Mouse (Mus musculus) forebrain, postnatal 0 days (tissue): Measurements from ENCODE around the gene Fcrlb. TPM values are rescaled to one million over a fixed set of nuclear protein-coding genes. Genes with fewer than 3 reads are reported as not detected.

Experiments
- ATAC-seq: fragments of 200-750 bp; cut with Nextera tagmentation; 2 replicates; pipeline ENCODE4 v1.8.0; 2017; ENCODE audit warnings: mild to moderate bottlenecking, moderate library complexity
- DNase-seq: peaks from one replicate; pipeline ENCODE4 v3.0.0-alpha.2; 2015
- H3K27ac ChIP-seq: fragments of 300-500 bp; sonication (generic); 2 replicates; pipeline ENCODE4 v1.5.1; 2014; ENCODE audit warnings: low read depth, mild to moderate bottlenecking, antibody characterized with exemption, low read length, moderate library complexity, mixed read lengths
- H3K27me3 ChIP-seq: fragments of 300-500 bp; sonication (generic); 2 replicates; pipeline ENCODE4 v1.6.1; 2014; ENCODE audit warnings: mild to moderate bottlenecking, low read length, mixed read lengths; ENCODE audit not compliant: insufficient read depth
- H3K36me3 ChIP-seq: fragments of 300-500 bp; sonication (generic); 2 replicates; pipeline ENCODE4 v1.6.1; 2014; ENCODE audit warnings: mild to moderate bottlenecking, moderate library complexity; ENCODE audit not compliant: insufficient read depth
- H3K4me1 ChIP-seq: fragments of 300-500 bp; sonication (generic); 2 replicates; pipeline ENCODE4 v1.6.1; 2014; ENCODE audit warnings: antibody characterized with exemption; ENCODE audit not compliant: insufficient read depth
- H3K4me2 ChIP-seq: fragments of 300-500 bp; sonication (generic); 2 replicates; pipeline ENCODE4 v1.6.1; 2014; ENCODE audit warnings: low read depth, mild to moderate bottlenecking, moderate library complexity
- H3K4me3 ChIP-seq: fragments of 300-500 bp; sonication (generic); 2 replicates; pipeline ENCODE4 v1.5.1; 2014; ENCODE audit warnings: low read depth, low read length, mixed read lengths
- H3K9ac ChIP-seq: fragments of 300-500 bp; sonication (generic); 2 replicates; pipeline ENCODE4 v1.6.1; 2014; ENCODE audit warnings: mild to moderate bottlenecking
- H3K9me3 ChIP-seq: fragments of 300-500 bp; sonication (generic); 2 replicates; pipeline ENCODE4 v1.6.1; 2016; ENCODE audit warnings: low read length
- CTCF ChIP-seq: sonication (generic); IDR thresholded peaks from 2 replicates; pipeline ENCODE4 v1.5.1; 2016; ENCODE audit warnings: antibody characterized with exemption, control low read depth, low read depth
- WGBS: fragments of 180-500 bp; shearing (Covaris S2); extraction: QIAGEN DNeasy Blood & Tissue Kit; methylation state at CpG from one replicate; pipeline ENCODE4 v1.1.7; 2014; 5-methylcytosine and 5-hydroxymethylcytosine counted together
- polyA plus RNA-seq: library from polyadenylated mRNA; unstranded; fragments of >200 nt; fragmentation: Nextera tagmentation; extraction: Ambion mirVana; gene quantifications from 2 replicates; pipeline ENCODE4 v1.2.1, GENCODE M21; 2015
- total RNA-seq: library from RNA; depleted of rRNA; stranded (reverse); fragments of >200 nt; gene quantifications from 2 replicates; pipeline ENCODE4 v1.2.3, GENCODE M21; 2014

Fcrlb gene
- total and polyA plus RNA-seq, 2 experiments from 2014 or later: 1.1 TPM; not detected in 1

GRCm38 (mm10) chr1:170907456-170908191 lies 5.1 kb downstream of the Fcrlb start:
- DNase-seq (peak; percentile 71), ATAC-seq (peak; percentile 90)
- TF ChIP-seq CTCF: no peak; the same call in 1 of the 2 replicates
- Histone ChIP-seq H3K9me3 (no peaks in the 10 kb centered on the region), H3K4me1 (no peaks in the 10 kb centered on the region; the same call in 1 of the 2 replicates), H3K27ac (no peak overlapping the region), H3K27me3 (peaks cover 23% of the 10 kb centered on the region), H3K9ac (peak overlapping the region; percentile 58), H3K4me3 (peak overlapping the region; percentile 56), H3K36me3 (no peaks in the 10 kb centered on the region), H3K4me2 (peak overlapping the region; percentile 95)
- 2% methylated on average over 71 of the region's 71 CpGs for WGBS

- no peak for TF ChIP-seq CTCF
- H3K9me3 ChIP-seq: no peaks in the 10 kb centered on the region
- DNase-seq: peak; percentile 30
- H3K4me2 ChIP-seq: peak overlapping the region; percentile 95
- no peaks in the 10 kb centered on the region; the same call in 1 of the 2 replicates for H3K4me1 ChIP-seq
- ATAC-seq: no peak
- no peaks in the 10 kb centered on the region for H3K36me3 ChIP-seq
- peak overlapping the region; percentile 58; the same call in 1 of the 2 replicates for H3K9ac ChIP-seq
- H3K4me3 ChIP-seq: peak overlapping the region; percentile 56
- no peak overlapping the region for H3K27ac ChIP-seq
- H3K27me3 ChIP-seq: peaks cover 23% of the 10 kb centered on the region
- 19% methylated on average over 11 of the region's 11 CpGs for WGBS
Observed at GRCm38 (mm10) chr1:170907111-170907455, 5.7 kb downstream of the Fcrlb start.

- Histone ChIP-seq H3K9ac (no peak overlapping the region), H3K27me3 (peaks cover 7% of the 10 kb centered on the region), H3K9me3 (no peaks in the 10 kb centered on the region), H3K4me1 (no peaks in the 10 kb centered on the region; the same call in 1 of the 2 replicates), H3K4me3 (no peak overlapping the region), H3K36me3 (no peaks in the 10 kb centered on the region), H3K4me2 (no peak overlapping the region), H3K27ac (no peak overlapping the region)
- no peak for TF ChIP-seq CTCF
- ATAC-seq (no peak), DNase-seq (no peak)
- WGBS: 78% methylated on average over 5 of the region's 5 CpGs
Observed at GRCm38 (mm10) chr1:170903485-170903884, 9.3 kb downstream of the Fcrlb start.

- H3K4me1 ChIP-seq: no peaks in the 10 kb centered on the region
- no peak overlapping the region for H3K4me3 ChIP-seq
- DNase-seq (peak; percentile 91), ATAC-seq (peak; percentile 80)
- H3K27me3 ChIP-seq: no peaks in the 10 kb centered on the region
- H3K9ac ChIP-seq: no peak overlapping the region
- peak; percentile 85 for TF ChIP-seq CTCF
- H3K9me3 ChIP-seq: no peaks in the 10 kb centered on the region
- no peak overlapping the region for H3K27ac ChIP-seq
- WGBS: 29% methylated on average over 10 of the region's 10 CpGs
- H3K4me2 ChIP-seq: 0 out of 2 replicates have a peak overlapping the region, but pooled peaks have one; percentile 21
- no peaks in the 10 kb centered on the region for H3K36me3 ChIP-seq
Observed at GRCm38 (mm10) chr1:170901536-170902238, 11.1 kb downstream of the Fcrlb start.

GRCm38 (mm10) chr1:170900799-170901467 lies 11.8 kb downstream of the Fcrlb start:
- peak; percentile 60 for TF ChIP-seq CTCF
- H3K36me3 ChIP-seq: no peaks in the 10 kb centered on the region
- WGBS: 34% methylated on average over 10 of the region's 10 CpGs
- no peaks in the 10 kb centered on the region for H3K27me3 ChIP-seq
- H3K4me1 ChIP-seq: no peaks in the 10 kb centered on the region
- H3K27ac ChIP-seq: no peak overlapping the region
- H3K4me2 ChIP-seq: no peak overlapping the region
- no peaks in the 10 kb centered on the region for H3K9me3 ChIP-seq
- no peak overlapping the region for H3K4me3 ChIP-seq
- no peak overlapping the region for H3K9ac ChIP-seq
- ATAC-seq (peak; percentile 27; the same call in 1 of the 2 replicates), DNase-seq (peak; percentile 84)

GRCm38 (mm10) chr1:170898413-170899075 lies 14.2 kb downstream of the Fcrlb start:
- no peak for TF ChIP-seq CTCF
- DNase-seq (no peak), ATAC-seq (no peak)
- 80% methylated on average over 16 of the region's 16 CpGs for WGBS
- H3K4me3 ChIP-seq: no peak overlapping the region
- H3K9me3 ChIP-seq: no peaks in the 10 kb centered on the region
- H3K9ac ChIP-seq: no peak overlapping the region
- peaks cover 3% of the 10 kb centered on the region; the same call in 1 of the 2 replicates for H3K27me3 ChIP-seq
- no peak overlapping the region for H3K27ac ChIP-seq
- H3K36me3 ChIP-seq: no peaks in the 10 kb centered on the region
- H3K4me2 ChIP-seq: no peak overlapping the region
- H3K4me1 ChIP-seq: no peaks in the 10 kb centered on the region
